Mouse (Mus musculus): Measurements from ENCODE around the gene Gm38392.

Gm38392 gene

DNA sequence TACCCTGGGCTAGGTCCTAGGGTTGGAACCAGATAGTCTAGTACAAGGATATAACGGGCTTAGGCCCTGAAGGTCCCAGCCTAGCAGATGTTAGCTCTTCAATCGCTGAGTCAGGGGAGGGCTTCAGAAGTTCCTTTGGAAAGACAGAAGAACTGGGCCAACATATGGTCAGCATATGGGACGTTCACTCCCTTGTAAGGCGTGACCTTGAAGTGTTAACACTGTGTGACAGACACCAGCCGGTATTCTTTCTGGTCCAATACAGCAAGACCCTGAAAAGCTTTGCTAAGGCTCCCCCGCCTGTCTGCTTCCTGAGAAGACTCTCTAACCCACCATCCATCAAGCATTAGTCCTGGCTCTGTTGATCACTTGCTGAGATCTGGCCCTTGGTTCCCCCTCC lies 31.1 kb downstream of the Gm38392 start:
- DNase-seq (ENCODE audit: low read depth, low spot score) = no peak
- Histone ChIP-seq H3K27me3 (ENCODE audit: control insufficient read depth, insufficient read depth, low read length, poor library complexity, severe bottlenecking) (peaks cover 1% of the 10 kb centered on the region; the same call in 1 of the 2 replicates), H3K36me3 (ENCODE audit: control insufficient read depth, insufficient read depth, low read length, poor library complexity, severe bottlenecking) (no peaks in the 10 kb centered on the region)

DNA sequence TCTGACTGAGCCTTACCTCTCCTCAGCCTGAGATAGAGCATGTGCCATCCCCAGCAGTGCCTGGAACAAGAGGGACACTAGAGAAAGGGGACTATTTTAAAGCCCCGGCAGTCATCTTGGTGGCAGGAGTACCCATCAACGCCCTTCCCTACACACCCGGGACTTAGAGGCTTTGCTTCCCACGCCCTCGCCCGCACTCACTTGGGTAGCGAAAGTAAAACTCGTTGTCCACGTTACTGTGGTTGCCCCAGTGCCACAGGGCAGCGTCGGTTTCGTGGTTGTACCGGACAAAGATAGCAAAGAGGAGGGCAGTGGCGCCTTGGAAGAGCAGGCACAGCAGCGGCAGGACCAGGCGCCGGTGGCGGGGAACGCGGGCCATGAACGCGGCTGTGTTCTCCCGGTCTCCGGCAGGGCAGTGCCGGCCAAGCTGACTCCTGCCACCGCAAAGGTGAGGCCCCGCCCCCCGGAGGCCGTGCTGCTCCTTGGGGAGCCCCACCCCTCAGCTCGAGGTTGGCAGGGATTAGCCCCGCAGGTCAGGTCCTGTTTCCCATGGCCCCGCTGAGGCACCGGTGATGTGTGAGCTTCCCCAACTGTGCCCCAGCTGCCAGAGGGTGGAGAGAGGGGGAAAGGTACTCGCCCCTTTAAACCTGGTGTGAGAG lies 32.6 kb downstream of the Gm38392 start, which contains the start of gene Rhbg:
TSS of gene Rhbg (minus strand) at position 442 of the 659 bp plus-strand sequence.
- Histone ChIP-seq H3K36me3 (ENCODE audit: control insufficient read depth, insufficient read depth, low read length, poor library complexity, severe bottlenecking) (no peaks in the 10 kb centered on the region), H3K27me3 (ENCODE audit: control insufficient read depth, insufficient read depth, low read length, poor library complexity, severe bottlenecking) (peaks cover 1% of the 10 kb centered on the region; the same call in 1 of the 2 replicates)
- DNase-seq (ENCODE audit: low read depth, low spot score) = peak; percentile 46

DNA sequence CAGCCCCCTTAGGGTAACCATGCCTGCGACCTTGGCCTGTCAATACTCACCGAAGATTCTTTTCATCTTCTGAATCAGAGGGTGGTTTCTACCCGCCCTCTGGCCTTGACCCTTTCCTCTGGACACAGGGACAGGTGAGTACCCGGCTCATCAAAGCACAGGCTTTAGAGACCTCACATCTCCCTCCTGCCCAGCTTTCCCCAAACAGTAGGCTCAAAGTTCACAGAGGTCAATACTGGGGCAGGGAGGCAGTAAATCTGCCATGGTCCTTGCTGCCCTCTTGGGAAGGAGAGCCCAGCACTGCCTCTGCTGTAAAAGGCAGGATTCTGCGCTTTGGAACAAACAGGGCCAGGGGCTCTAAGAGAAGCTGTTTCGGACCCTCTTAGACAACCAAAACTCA lies 34.3 kb downstream of the Gm38392 start:
- no peaks in the 10 kb centered on the region for H3K36me3 ChIP-seq (ENCODE audit: control insufficient read depth, insufficient read depth, low read length, poor library complexity, severe bottlenecking)
- peaks cover under 1% of the 10 kb centered on the region; the same call in 1 of the 2 replicates for H3K27me3 ChIP-seq (ENCODE audit: control insufficient read depth, insufficient read depth, low read length, poor library complexity, severe bottlenecking)

GRCm38 (mm10) chr3:88248406-88248805 lies 38.6 kb downstream of the Gm38392 start:
- no peak for DNase-seq (ENCODE audit: low read depth, low spot score)
- Histone ChIP-seq H3K27me3 (ENCODE audit: control insufficient read depth, insufficient read depth, low read length, poor library complexity, severe bottlenecking) (no peaks in the 10 kb centered on the region), H3K36me3 (ENCODE audit: control insufficient read depth, insufficient read depth, low read length, poor library complexity, severe bottlenecking) (no peaks in the 10 kb centered on the region)

More for the DNA sequence above, 34.3 kb downstream of the Gm38392 start:
- no peak for DNase-seq (ENCODE audit: low read depth, low spot score)

GRCm38 (mm10) chr3:88247666-88248065 lies 39.3 kb downstream of the Gm38392 start:
- no peaks in the 10 kb centered on the region for H3K36me3 ChIP-seq (ENCODE audit: control insufficient read depth, insufficient read depth, low read length, poor library complexity, severe bottlenecking)
- no peak for DNase-seq (ENCODE audit: low read depth, low spot score)
- no peaks in the 10 kb centered on the region for H3K27me3 ChIP-seq (ENCODE audit: control insufficient read depth, insufficient read depth, low read length, poor library complexity, severe bottlenecking)

DNA sequence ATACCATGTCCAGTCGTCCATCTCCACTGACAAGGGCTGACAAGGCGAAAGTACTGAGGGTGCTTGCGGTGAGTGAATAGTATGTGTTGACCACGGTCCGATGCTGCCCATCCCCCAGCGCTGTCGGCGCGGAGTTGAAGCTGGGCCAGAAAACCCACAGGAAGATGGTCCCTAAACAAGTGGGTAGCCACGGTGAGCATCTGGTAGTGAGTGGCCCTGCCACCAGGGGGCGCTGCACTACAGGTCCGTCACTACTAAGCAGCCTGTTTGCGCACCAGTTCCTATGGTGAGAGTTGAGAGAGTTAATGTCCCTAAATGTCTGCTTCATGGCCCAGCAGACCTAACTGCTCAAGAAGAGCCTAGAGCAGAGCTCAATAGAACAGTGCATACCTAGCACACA lies 41.2 kb downstream of the Gm38392 start:
- H3K27me3 ChIP-seq (ENCODE audit: control insufficient read depth, insufficient read depth, low read length, poor library complexity, severe bottlenecking) = no peaks in the 10 kb centered on the region
- DNase-seq (ENCODE audit: low read depth, low spot score) = peak; percentile 86
- H3K36me3 ChIP-seq (ENCODE audit: control insufficient read depth, insufficient read depth, low read length, poor library complexity, severe bottlenecking) = no peaks in the 10 kb centered on the region

DNA sequence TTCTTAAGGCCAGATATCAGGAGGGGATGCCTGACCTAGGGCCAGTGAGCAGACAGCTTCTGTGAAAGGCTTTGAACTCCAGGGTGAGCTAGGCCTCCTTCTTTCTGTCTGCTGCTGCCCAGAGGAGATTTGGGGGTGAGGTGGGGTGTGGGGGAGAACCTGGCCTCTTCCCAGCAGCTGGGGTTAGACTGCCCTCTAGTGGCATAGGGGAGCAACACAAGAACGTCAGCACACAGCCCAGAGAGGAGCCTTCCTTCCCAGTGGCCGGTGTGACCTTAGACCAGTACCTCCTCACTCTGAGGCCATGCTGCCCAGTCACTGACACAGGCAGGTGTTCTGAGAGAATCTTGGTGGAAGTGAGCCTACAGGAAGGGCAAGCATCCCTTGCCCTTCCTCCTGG lies 42.9 kb downstream of the Gm38392 start:
- no peaks in the 10 kb centered on the region for H3K27me3 ChIP-seq (ENCODE audit: control insufficient read depth, insufficient read depth, low read length, poor library complexity, severe bottlenecking)
- no peaks in the 10 kb centered on the region for H3K36me3 ChIP-seq (ENCODE audit: control insufficient read depth, insufficient read depth, low read length, poor library complexity, severe bottlenecking)
- peak; percentile 80 for DNase-seq (ENCODE audit: low read depth, low spot score)

GRCm38 (mm10) chr3:88242531-88242930 lies 44.5 kb downstream of the Gm38392 start:
- peak; percentile 88 for DNase-seq (ENCODE audit: low read depth, low spot score)

DNA sequence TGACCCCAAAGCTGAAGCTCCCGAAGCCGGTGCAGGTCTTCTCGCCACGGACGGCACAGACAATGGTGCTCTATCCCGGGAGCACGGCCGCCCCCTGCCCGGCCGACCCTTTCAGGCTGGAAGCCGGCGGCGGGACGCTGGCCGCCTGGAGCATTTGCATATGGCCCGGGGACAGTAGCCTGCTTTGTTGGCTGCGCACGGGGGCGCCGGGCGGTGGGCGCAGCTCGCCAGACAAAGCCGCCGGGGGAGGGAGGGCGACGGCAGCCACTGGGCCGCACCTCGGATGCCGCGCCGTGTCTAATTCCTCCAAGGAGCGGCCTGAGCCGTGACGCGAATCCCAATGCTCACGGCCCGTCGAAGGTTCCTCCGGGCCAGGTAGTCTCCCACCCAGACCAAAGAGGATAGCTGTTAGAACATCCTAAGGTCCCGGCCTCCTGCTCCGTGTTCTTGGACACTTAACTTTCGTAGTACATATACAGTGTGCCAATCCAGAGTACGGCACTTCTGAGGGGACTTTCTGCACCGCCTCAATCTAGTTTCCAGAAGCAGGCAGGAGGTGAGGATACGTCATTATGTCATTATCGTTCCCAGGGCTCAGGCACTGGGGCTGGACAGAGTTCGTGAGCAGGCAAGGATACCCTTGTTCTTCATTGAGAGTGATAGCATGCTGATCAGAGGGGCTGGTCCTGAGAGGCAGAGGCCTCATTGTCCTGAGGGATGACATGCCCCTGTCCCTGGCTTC lies 45.8 kb downstream of the Gm38392 start:
- Histone ChIP-seq H3K36me3 (ENCODE audit: control insufficient read depth, insufficient read depth, low read length, poor library complexity, severe bottlenecking) (no peaks in the 10 kb centered on the region), H3K27me3 (ENCODE audit: control insufficient read depth, insufficient read depth, low read length, poor library complexity, severe bottlenecking) (no peaks in the 10 kb centered on the region)
- no peak for DNase-seq (ENCODE audit: low read depth, low spot score)

More at GRCm38 (mm10) chr3:88242531-88242930, 44.5 kb downstream of the Gm38392 start:
- H3K27me3 ChIP-seq (ENCODE audit: control insufficient read depth, insufficient read depth, low read length, poor library complexity, severe bottlenecking) = no peaks in the 10 kb centered on the region
- no peaks in the 10 kb centered on the region for H3K36me3 ChIP-seq (ENCODE audit: control insufficient read depth, insufficient read depth, low read length, poor library complexity, severe bottlenecking)

DNA sequence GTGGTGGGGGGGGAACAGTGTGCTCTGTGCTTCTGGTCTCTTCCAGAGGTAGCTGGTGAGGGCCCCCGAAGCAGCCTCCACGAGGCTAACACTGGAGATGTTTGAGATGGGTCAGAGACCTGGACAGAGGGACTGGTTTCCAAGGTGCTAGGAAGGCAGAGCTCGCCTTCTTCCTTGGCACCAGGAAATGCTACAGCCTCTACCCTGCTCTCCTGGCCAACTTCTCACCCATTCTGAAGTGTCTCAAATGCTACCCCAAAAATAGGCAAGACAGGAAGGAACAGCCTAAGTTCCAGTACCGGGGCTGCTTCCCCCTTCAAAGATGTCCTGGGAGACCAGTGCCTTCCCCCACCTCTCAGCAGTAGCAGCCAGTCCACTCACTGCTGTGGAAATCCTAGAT lies 47.6 kb downstream of the Gm38392 start:
- DNase-seq (ENCODE audit: low read depth, low spot score) = no peak
- no peaks in the 10 kb centered on the region for H3K36me3 ChIP-seq (ENCODE audit: control insufficient read depth, insufficient read depth, low read length, poor library complexity, severe bottlenecking)
- no peaks in the 10 kb centered on the region for H3K27me3 ChIP-seq (ENCODE audit: control insufficient read depth, insufficient read depth, low read length, poor library complexity, severe bottlenecking)

- no peaks in the 10 kb centered on the region for H3K36me3 ChIP-seq (ENCODE audit: control insufficient read depth, insufficient read depth, low read length, poor library complexity, severe bottlenecking)
- DNase-seq (ENCODE audit: low read depth, low spot score) = no peak
Measured at GRCm38 (mm10) chr3:88238866-88239391, 48.1 kb downstream of the Gm38392 start.

GRCm38 (mm10) chr3:88237556-88238194 lies 49.3 kb downstream of the Gm38392 start:
- Histone ChIP-seq H3K27me3 (ENCODE audit: control insufficient read depth, insufficient read depth, low read length, poor library complexity, severe bottlenecking) (no peaks in the 10 kb centered on the region), H3K36me3 (ENCODE audit: control insufficient read depth, insufficient read depth, low read length, poor library complexity, severe bottlenecking) (no peaks in the 10 kb centered on the region)
- DNase-seq (ENCODE audit: low read depth, low spot score) = peak; percentile 64

More at GRCm38 (mm10) chr3:88238866-88239391, 48.1 kb downstream of the Gm38392 start:
- no peaks in the 10 kb centered on the region for H3K27me3 ChIP-seq (ENCODE audit: control insufficient read depth, insufficient read depth, low read length, poor library complexity, severe bottlenecking)

DNA sequence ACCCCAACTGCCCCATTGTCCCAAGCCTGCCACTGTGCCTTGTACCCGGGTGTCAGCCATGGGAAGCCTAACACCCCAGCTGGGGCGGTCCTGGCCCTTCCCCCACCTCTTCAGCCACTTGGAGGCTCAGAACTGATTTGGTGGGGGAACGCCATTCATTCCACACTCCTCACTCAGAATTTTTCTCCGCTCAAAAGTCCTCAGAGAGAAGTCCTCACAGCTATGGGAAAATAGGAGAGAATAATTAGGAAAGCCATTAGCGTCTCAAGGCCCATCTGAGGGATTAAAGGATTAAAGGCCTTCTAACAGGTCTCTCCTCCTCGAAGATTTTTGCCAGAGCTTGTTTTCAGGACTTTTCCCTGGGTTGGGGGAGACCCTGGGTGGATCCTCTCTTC lies 49.9 kb downstream of the Gm38392 start:
- H3K27me3 ChIP-seq (ENCODE audit: control insufficient read depth, insufficient read depth, low read length, poor library complexity, severe bottlenecking) = no peaks in the 10 kb centered on the region
- no peak for DNase-seq (ENCODE audit: low read depth, low spot score)
- no peaks in the 10 kb centered on the region for H3K36me3 ChIP-seq (ENCODE audit: control insufficient read depth, insufficient read depth, low read length, poor library complexity, severe bottlenecking)

DNA sequence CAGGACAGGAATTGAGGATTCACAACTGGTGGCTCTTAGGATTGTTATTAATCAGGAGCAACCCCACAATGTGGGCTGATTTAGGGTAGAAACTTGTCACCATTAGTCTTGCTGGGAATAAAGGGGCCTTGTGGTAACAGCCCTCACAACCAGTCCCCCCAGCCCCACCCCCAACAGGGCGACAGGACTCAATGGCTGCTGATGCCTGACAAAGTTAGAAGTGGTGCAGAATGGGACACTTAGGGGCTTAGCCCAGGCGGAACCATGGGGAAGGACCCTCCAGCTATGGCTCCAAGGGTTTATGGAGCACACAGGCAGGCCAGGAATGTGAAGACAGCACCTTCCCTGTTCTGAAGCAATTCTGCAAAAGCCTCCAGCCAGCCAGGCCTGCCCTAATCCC lies 51.4 kb downstream of the Gm38392 start:
- no peak for DNase-seq (ENCODE audit: low read depth, low spot score)
- no peaks in the 10 kb centered on the region for H3K36me3 ChIP-seq (ENCODE audit: control insufficient read depth, insufficient read depth, low read length, poor library complexity, severe bottlenecking)

GRCm38 (mm10) chr3:88235216-88235615 lies 51.8 kb downstream of the Gm38392 start:
- H3K27me3 ChIP-seq (ENCODE audit: control insufficient read depth, insufficient read depth, low read length, poor library complexity, severe bottlenecking) = no peaks in the 10 kb centered on the region
- no peaks in the 10 kb centered on the region for H3K36me3 ChIP-seq (ENCODE audit: control insufficient read depth, insufficient read depth, low read length, poor library complexity, severe bottlenecking)
- peak; percentile 68 for DNase-seq (ENCODE audit: low read depth, low spot score)

More for the DNA sequence above, 51.4 kb downstream of the Gm38392 start:
- no peaks in the 10 kb centered on the region for H3K27me3 ChIP-seq (ENCODE audit: control insufficient read depth, insufficient read depth, low read length, poor library complexity, severe bottlenecking)

All from splenic B cell, adult 2 months (primary cell).